Mouse (Mus musculus) E14TG2a.4 (cell line): ENCODE measurements around the gene Ttc8.

ENCODE experiments used
- CTCF ChIP-seq: conservative IDR thresholded peaks from 2 replicates; pipeline ENCODE4 v1.5.1; 2014; ENCODE audit warnings: low read length
- NANOG ChIP-seq: IDR thresholded peaks from 2 replicates; pipeline ENCODE4 v1.6.1; 2014; ENCODE audit warnings: borderline replicate concordance, low read length, mixed read lengths

GRCm38 (mm10) chr12:98896761-98897160 is 23.6 kb upstream of the Ttc8 start:
- TF ChIP-seq CTCF (no peak), NANOG (no peak)
